Mouse (Mus musculus): ENCODE results near the gene Dcaf5. TPM values are rescaled to one million over a fixed set of nuclear protein-coding genes. Genes with fewer than 3 reads are reported as not detected.

The Dcaf5 gene
- polyA plus RNA-seq, 1 experiment from 2014 or later, result 5.4 TPM

DNA sequence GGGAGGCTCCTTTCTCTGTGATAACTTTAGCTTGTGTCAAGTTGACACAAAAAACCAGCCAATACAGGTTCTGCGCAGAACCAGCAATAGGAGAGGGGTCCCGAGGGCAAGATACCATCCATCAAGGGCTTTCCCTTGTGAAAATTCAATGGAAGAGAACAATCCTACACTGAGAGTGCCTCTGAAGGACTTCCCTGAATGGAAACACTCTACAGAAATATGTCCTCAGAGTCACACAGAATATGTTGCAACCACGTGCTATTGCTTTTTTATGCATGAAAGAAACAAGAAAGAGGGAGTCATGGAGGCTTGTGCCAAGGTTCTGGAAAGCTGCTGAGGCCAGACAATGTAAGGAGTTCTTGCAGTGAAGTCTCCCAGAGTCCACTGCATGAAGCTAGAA, 131.9 kb downstream of the Dcaf5 start:
- WGBS, result 92% methylated on average over 3 of the region's 3 CpGs
- no peaks in the 10 kb centered on the region for H3K36me3 ChIP-seq (ENCODE audit: control insufficient read depth, insufficient read depth, low read length)
- H3K9me3 ChIP-seq (ENCODE audit: control insufficient read depth, low read length), result no peaks in the 10 kb centered on the region
- H3K27ac ChIP-seq (replicated peaks), result no peak overlapping the region
- ATAC-seq (ENCODE audit: low FRiP score, low TSS enrichment) (no peak), DNase-seq (ENCODE audit: low spot score) (no peak)
- TF ChIP-seq CTCF (IDR thresholded peaks at IDR 0.05; ENCODE audit: low read depth) (no peak), EP300 (optimal IDR thresholded peaks at IDR 0.05) (no peak)
- no peak overlapping the region for H3K9ac ChIP-seq (ENCODE audit: low read length)
- no peaks in the 10 kb centered on the region for H3K4me1 ChIP-seq (replicated peaks; ENCODE audit: control insufficient read depth, insufficient read depth)
- H3K4me3 ChIP-seq (ENCODE audit: low read depth, low read length), result no peak overlapping the region
- H3K4me2 ChIP-seq (replicated peaks; ENCODE audit: low read depth), result no peak overlapping the region
- no peaks in the 10 kb centered on the region for H3K27me3 ChIP-seq (ENCODE audit: control insufficient read depth, insufficient read depth, low read length)

DNA sequence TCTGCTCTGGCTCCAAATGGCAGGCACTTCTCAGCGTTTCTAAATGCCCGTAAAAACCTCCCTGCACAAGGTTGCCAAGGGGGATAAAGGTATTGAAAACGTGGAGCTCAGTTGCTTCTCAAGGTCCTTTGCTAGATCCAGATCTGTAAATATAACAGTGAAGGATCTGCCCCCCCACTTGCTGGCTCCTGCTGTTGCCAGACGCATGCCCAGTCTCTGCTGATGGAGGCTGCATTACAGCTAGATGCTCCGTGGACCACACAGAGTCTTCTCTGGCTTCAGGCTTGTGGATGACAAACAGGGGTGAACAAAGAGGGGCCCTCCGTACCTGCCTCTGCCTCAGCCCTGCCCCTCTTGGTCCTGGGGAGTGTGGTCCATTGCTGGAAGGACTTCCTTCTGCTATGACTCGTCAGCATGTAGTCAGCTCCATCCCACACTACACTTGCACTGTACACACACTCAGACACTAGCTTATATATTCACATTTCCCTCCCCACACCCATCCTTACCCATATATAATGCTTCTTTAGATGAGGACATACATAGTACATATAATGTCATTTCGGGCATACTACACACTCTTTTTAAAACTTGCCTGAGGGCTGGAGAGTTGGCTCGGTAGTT, 135.5 kb downstream of the Dcaf5 start:
- WGBS, result 69% methylated on average over 9 of the region's 9 CpGs
- H3K4me2 ChIP-seq (replicated peaks; ENCODE audit: low read depth), result no peak overlapping the region
- ATAC-seq (ENCODE audit: low FRiP score, low TSS enrichment) (no peak), DNase-seq (ENCODE audit: low spot score) (no peak)
- H3K27me3 ChIP-seq (ENCODE audit: control insufficient read depth, insufficient read depth, low read length), result no peaks in the 10 kb centered on the region
- no peaks in the 10 kb centered on the region for H3K9me3 ChIP-seq (ENCODE audit: control insufficient read depth, low read length)
- H3K9ac ChIP-seq (ENCODE audit: low read length), result no peak overlapping the region
- no peak overlapping the region for H3K27ac ChIP-seq (replicated peaks)
- no peaks in the 10 kb centered on the region for H3K36me3 ChIP-seq (ENCODE audit: control insufficient read depth, insufficient read depth, low read length)
- TF ChIP-seq EP300 (optimal IDR thresholded peaks at IDR 0.05) (no peak), CTCF (IDR thresholded peaks at IDR 0.05; ENCODE audit: low read depth) (no peak)
- H3K4me1 ChIP-seq (replicated peaks; ENCODE audit: control insufficient read depth, insufficient read depth), result no peaks in the 10 kb centered on the region
- H3K4me3 ChIP-seq (ENCODE audit: low read depth, low read length), result no peak overlapping the region

DNA sequence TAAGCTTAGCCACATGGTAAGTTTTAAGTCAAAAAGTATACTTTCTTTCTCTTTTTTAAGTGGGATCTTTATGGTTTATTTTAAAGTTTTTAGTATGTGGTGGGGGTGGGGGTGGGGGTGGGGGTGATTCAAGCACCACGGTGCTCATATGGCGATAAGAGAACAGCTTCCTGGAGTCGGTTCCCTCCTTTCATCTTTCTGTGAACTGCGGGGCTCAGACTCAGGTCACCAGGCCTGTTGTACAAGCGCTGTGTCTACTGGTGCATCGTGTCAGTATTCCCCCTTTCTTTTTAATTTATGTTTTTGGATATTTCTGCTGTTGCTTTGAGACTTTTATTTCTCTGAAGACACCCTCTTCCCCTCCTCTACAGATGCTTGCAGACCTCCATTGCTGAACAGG, 137.7 kb downstream of the Dcaf5 start:
- H3K4me1 ChIP-seq (replicated peaks; ENCODE audit: control insufficient read depth, insufficient read depth), result no peaks in the 10 kb centered on the region
- H3K36me3 ChIP-seq (ENCODE audit: control insufficient read depth, insufficient read depth, low read length), result no peaks in the 10 kb centered on the region
- TF ChIP-seq EP300 (optimal IDR thresholded peaks at IDR 0.05) (no peak), CTCF (IDR thresholded peaks at IDR 0.05; ENCODE audit: low read depth) (no peak)
- H3K9me3 ChIP-seq (ENCODE audit: control insufficient read depth, low read length), result no peaks in the 10 kb centered on the region
- H3K27ac ChIP-seq (replicated peaks), result no peak overlapping the region
- DNase-seq (ENCODE audit: low spot score) (no peak), ATAC-seq (ENCODE audit: low FRiP score, low TSS enrichment) (no peak)
- no peak overlapping the region for H3K4me3 ChIP-seq (ENCODE audit: low read depth, low read length)
- 59% methylated on average over 6 of the region's 6 CpGs for WGBS
- H3K27me3 ChIP-seq (ENCODE audit: control insufficient read depth, insufficient read depth, low read length), result no peaks in the 10 kb centered on the region
- H3K9ac ChIP-seq (ENCODE audit: low read length), result no peak overlapping the region
- H3K4me2 ChIP-seq (replicated peaks; ENCODE audit: low read depth), result no peak overlapping the region

DNA sequence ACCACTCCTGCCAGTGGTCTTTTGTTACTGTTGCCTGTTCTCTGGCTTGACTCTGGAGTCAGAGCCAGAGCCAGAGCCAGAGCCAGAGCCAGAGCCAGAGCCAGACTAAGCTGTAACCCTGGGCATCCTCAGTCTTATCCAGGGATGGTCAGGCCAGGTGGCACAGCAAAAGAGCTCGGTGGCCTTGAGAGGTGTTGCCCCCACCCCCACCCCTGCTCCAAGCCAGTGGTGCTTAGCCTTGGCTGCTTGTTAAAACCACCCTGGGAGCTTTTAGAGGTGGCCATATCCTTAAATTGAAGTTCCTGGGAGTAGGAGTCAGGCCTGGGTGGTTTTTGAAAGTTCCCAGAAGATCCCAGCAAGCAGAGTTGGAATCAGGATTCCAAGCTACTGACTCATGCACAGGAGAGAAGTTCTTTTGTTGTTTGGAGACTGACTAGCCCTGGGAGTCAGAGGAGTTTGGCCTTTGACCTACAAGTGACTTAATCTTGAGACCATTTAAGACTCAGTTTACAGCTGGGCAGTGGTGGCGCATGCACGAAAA, 144.4 kb downstream of the Dcaf5 start:
- DNase-seq (ENCODE audit: low spot score), result no peak
- Histone ChIP-seq H3K36me3 (ENCODE audit: control insufficient read depth, insufficient read depth, low read length) (no peaks in the 10 kb centered on the region), H3K9me3 (ENCODE audit: control insufficient read depth, low read length) (no peaks in the 10 kb centered on the region), H3K9ac (ENCODE audit: low read length) (no peak overlapping the region), H3K4me1 (replicated peaks; ENCODE audit: control insufficient read depth, insufficient read depth) (no peaks in the 10 kb centered on the region), H3K27ac (replicated peaks) (no peak overlapping the region), H3K4me3 (ENCODE audit: low read depth, low read length) (no peak overlapping the region), H3K4me2 (replicated peaks; ENCODE audit: low read depth) (no peak overlapping the region), H3K27me3 (ENCODE audit: control insufficient read depth, insufficient read depth, low read length) (no peaks in the 10 kb centered on the region)
- WGBS, result 61% methylated on average over 3 of the region's 3 CpGs
- no peak for ATAC-seq (ENCODE audit: low FRiP score, low TSS enrichment)
- TF ChIP-seq EP300 (optimal IDR thresholded peaks at IDR 0.05) (no peak), CTCF (IDR thresholded peaks at IDR 0.05; ENCODE audit: low read depth) (no peak)

DNA sequence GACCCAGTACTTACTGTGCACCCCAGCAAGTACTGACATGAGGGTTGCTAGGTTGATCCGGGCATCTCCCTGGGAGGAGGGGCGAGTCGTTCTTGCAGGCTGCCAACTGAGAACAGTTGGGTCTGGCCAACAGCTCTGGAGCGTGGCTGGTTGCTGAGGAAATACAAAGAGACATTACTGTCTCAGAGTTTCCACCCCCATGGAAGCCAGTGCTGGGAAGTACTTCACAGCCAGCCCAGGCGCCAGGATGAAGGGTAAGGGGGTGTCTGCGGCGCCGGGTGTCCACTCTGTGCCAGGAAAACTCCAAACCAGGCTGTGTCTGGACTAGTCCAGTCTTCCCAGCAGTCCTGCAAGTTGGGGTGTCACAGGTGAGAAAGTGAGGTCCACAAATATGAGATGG, 145.4 kb downstream of the Dcaf5 start:
- ATAC-seq (ENCODE audit: low FRiP score, low TSS enrichment) (no peak), DNase-seq (ENCODE audit: low spot score) (no peak)
- Histone ChIP-seq H3K4me1 (replicated peaks; ENCODE audit: control insufficient read depth, insufficient read depth) (no peaks in the 10 kb centered on the region), H3K27me3 (ENCODE audit: control insufficient read depth, insufficient read depth, low read length) (no peaks in the 10 kb centered on the region), H3K9ac (ENCODE audit: low read length) (no peak overlapping the region), H3K4me3 (ENCODE audit: low read depth, low read length) (no peak overlapping the region), H3K4me2 (replicated peaks; ENCODE audit: low read depth) (no peak overlapping the region), H3K27ac (replicated peaks) (no peak overlapping the region), H3K9me3 (ENCODE audit: control insufficient read depth, low read length) (no peaks in the 10 kb centered on the region), H3K36me3 (ENCODE audit: control insufficient read depth, insufficient read depth, low read length) (no peaks in the 10 kb centered on the region)
- WGBS, result 82% methylated on average over 8 of the region's 8 CpGs
- TF ChIP-seq EP300 (optimal IDR thresholded peaks at IDR 0.05) (no peak), CTCF (IDR thresholded peaks at IDR 0.05; ENCODE audit: low read depth) (no peak)

DNA sequence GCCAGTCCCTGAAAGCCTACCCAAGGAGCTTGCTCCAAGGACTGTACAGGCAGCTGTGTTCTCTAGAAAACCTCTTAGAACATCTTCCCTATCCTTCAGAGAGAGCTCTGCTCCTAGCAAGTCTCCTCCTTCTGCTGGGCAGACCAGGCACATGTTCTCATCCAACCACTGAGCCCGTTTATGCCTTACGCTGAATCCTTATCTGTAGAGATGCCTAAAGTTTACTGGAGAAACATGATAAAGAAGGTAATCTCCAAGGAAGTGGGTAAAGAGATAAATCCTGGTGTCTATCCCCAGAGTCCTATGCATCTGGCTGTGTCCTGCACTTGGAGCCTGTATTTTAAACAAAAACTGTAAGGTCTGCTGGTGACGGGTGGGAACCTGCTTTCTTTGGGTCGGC, 145.9 kb downstream of the Dcaf5 start:
- no peaks in the 10 kb centered on the region for H3K9me3 ChIP-seq (ENCODE audit: control insufficient read depth, low read length)
- 68% methylated on average over 4 of the region's 4 CpGs for WGBS
- ATAC-seq (ENCODE audit: low FRiP score, low TSS enrichment), result no peak

More for the DNA sequence above, 145.9 kb downstream of the Dcaf5 start:
- no peak overlapping the region for H3K9ac ChIP-seq (ENCODE audit: low read length)
- H3K4me1 ChIP-seq (replicated peaks; ENCODE audit: control insufficient read depth, insufficient read depth), result no peaks in the 10 kb centered on the region
- DNase-seq (ENCODE audit: low spot score), result no peak
- no peak overlapping the region for H3K27ac ChIP-seq (replicated peaks)
- no peak overlapping the region for H3K4me3 ChIP-seq (ENCODE audit: low read depth, low read length)
- no peak overlapping the region for H3K4me2 ChIP-seq (replicated peaks; ENCODE audit: low read depth)
- TF ChIP-seq EP300 (optimal IDR thresholded peaks at IDR 0.05) (no peak), CTCF (IDR thresholded peaks at IDR 0.05; ENCODE audit: low read depth) (no peak)
- H3K36me3 ChIP-seq (ENCODE audit: control insufficient read depth, insufficient read depth, low read length), result no peaks in the 10 kb centered on the region
- no peaks in the 10 kb centered on the region for H3K27me3 ChIP-seq (ENCODE audit: control insufficient read depth, insufficient read depth, low read length)

Data from stomach, postnatal 0 days (tissue).